Mouse (Mus musculus) forebrain, embryonic 14.5 days (tissue): ENCODE data around the gene Megf8. TPM values are rescaled to one million over a fixed set of nuclear protein-coding genes. Genes with fewer than 3 reads are reported as not detected.

Experiments
- ATAC-seq: fragments of 200-750 bp; cut with Nextera tagmentation; 2 replicates; pipeline ENCODE4 v1.8.0; 2017; ENCODE audit warnings: mild to moderate bottlenecking, moderate library complexity
- DNase-seq: peaks from one replicate; pipeline ENCODE4 v3.0.0-alpha.2; 2015; ENCODE audit warnings: low spot score
- H3K27ac ChIP-seq: fragments of 300-500 bp; sonication (generic); 2 replicates; pipeline ENCODE4 v1.5.1; 2014; ENCODE audit warnings: low read depth, mild to moderate bottlenecking, control low read depth, low read length, moderate library complexity
- H3K27me3 ChIP-seq: fragments of 300-500 bp; sonication (generic); replicated peaks from 2 replicates; pipeline ENCODE4 v1.6.1; 2014; ENCODE audit warnings: low read length, control low read depth, mixed read lengths; ENCODE audit not compliant: control insufficient read depth, insufficient read depth
- H3K36me3 ChIP-seq: fragments of 300-500 bp; sonication (generic); 2 replicates; pipeline ENCODE4 v1.6.1; 2014; ENCODE audit warnings: low read length, control low read depth; ENCODE audit not compliant: control insufficient read depth, insufficient read depth
- H3K4me1 ChIP-seq: fragments of 300-500 bp; sonication (generic); 2 replicates; pipeline ENCODE4 v1.6.1; 2014; ENCODE audit warnings: antibody characterized with exemption, low read length, control low read depth; ENCODE audit not compliant: control insufficient read depth, insufficient read depth
- H3K4me2 ChIP-seq: fragments of 300-500 bp; sonication (generic); 2 replicates; pipeline ENCODE4 v1.6.1; 2014; ENCODE audit warnings: mild to moderate bottlenecking, control low read depth, low read length
- H3K4me3 ChIP-seq: fragments of 300-500 bp; sonication (generic); 2 replicates; pipeline ENCODE4 v1.5.1; 2014; ENCODE audit warnings: low read depth, low read length, control low read depth
- H3K9ac ChIP-seq: fragments of 300-500 bp; sonication (generic); 2 replicates; pipeline ENCODE4 v1.6.1; 2014; ENCODE audit warnings: mild to moderate bottlenecking, low read length, control low read depth, moderate library complexity
- H3K9me3 ChIP-seq: fragments of 300-500 bp; sonication (generic); replicated peaks from 2 replicates; pipeline ENCODE4 v1.6.1; 2016; ENCODE audit warnings: low read length, control low read depth, mixed read lengths; ENCODE audit not compliant: control insufficient read depth
- WGBS: fragments of 180-500 bp; shearing (Covaris S2); extraction: QIAGEN DNeasy Blood & Tissue Kit; methylation state at CpG from one replicate; pipeline ENCODE4 v1.1.7; 2014; 5-methylcytosine and 5-hydroxymethylcytosine counted together
- polyA plus RNA-seq: library from polyadenylated mRNA; unstranded; fragments of >200 nt; fragmentation: Nextera tagmentation; extraction: Ambion mirVana; gene quantifications from 2 replicates; pipeline ENCODE4 v1.2.1, GENCODE M21; 2014

Megf8 gene
- polyA plus RNA-seq, 1 experiment from 2014 or later = 13.3 TPM

- Histone ChIP-seq H3K27ac (0 out of 2 replicates have a peak overlapping the region, but pooled peaks have one; percentile 46), H3K4me3 (peak overlapping the region; percentile 85), H3K9ac (peak overlapping the region; percentile 88), H3K9me3 (no peaks in the 10 kb centered on the region), H3K36me3 (peaks cover 45% of the 10 kb centered on the region), H3K4me2 (peak overlapping the region; percentile 89), H3K4me1 (peaks cover 36% of the 10 kb centered on the region), H3K27me3 (no peaks in the 10 kb centered on the region)
- DNase-seq (no peak), ATAC-seq (no peak)
- 69% methylated on average over 2 of the region's 2 CpGs for WGBS
Measured at GRCm38 (mm10) chr7:25284171-25284570, 32.8 kb upstream of the Megf8 start.

GRCm38 (mm10) chr7:25284766-25285165 lies 32.2 kb upstream of the Megf8 start:
- DNase-seq = peak; percentile 39
- Histone ChIP-seq H3K4me3 (peak overlapping the region; percentile 85), H3K36me3 (peaks cover 51% of the 10 kb centered on the region), H3K27me3 (no peaks in the 10 kb centered on the region), H3K4me1 (peaks cover 33% of the 10 kb centered on the region), H3K4me2 (peak overlapping the region; percentile 89), H3K27ac (no peak overlapping the region), H3K9ac (peak overlapping the region; percentile 88), H3K9me3 (no peaks in the 10 kb centered on the region)
- no peak for ATAC-seq
- 50% methylated on average over 5 of the region's 5 CpGs for WGBS

GRCm38 (mm10) chr7:25285511-25286238 lies 31.3 kb upstream of the Megf8 start:
- ATAC-seq (no peak), DNase-seq (no peak)
- no peak overlapping the region; the same call in 1 of the 2 replicates for H3K9ac ChIP-seq
- H3K4me3 ChIP-seq = no peak overlapping the region
- H3K9me3 ChIP-seq = no peaks in the 10 kb centered on the region
- peaks cover 24% of the 10 kb centered on the region for H3K4me1 ChIP-seq
- H3K27me3 ChIP-seq = no peaks in the 10 kb centered on the region
- WGBS = 82% methylated on average over 20 of the region's 20 CpGs
- no peak overlapping the region for H3K4me2 ChIP-seq
- H3K27ac ChIP-seq = no peak overlapping the region
- peaks cover 60% of the 10 kb centered on the region for H3K36me3 ChIP-seq

GRCm38 (mm10) chr7:25286989-25287388 lies 30.0 kb upstream of the Megf8 start:
- Histone ChIP-seq H3K4me1 (peaks cover 15% of the 10 kb centered on the region), H3K4me2 (no peak overlapping the region), H3K9ac (no peak overlapping the region), H3K4me3 (no peak overlapping the region), H3K27ac (no peak overlapping the region), H3K9me3 (no peaks in the 10 kb centered on the region), H3K27me3 (no peaks in the 10 kb centered on the region), H3K36me3 (peaks cover 74% of the 10 kb centered on the region)
- DNase-seq = no peak
- 79% methylated on average over 8 of the region's 8 CpGs for WGBS
- ATAC-seq = no peak

GRCm38 (mm10) chr7:25288011-25288410 lies 29.0 kb upstream of the Megf8 start:
- Histone ChIP-seq H3K4me2 (no peak overlapping the region), H3K4me1 (peaks cover 15% of the 10 kb centered on the region), H3K4me3 (no peak overlapping the region), H3K27me3 (no peaks in the 10 kb centered on the region), H3K9ac (no peak overlapping the region), H3K36me3 (peaks cover 84% of the 10 kb centered on the region), H3K27ac (no peak overlapping the region), H3K9me3 (no peaks in the 10 kb centered on the region)
- no peak for DNase-seq
- ATAC-seq = no peak
- WGBS = 93% methylated on average over 12 of the region's 12 CpGs

GRCm38 (mm10) chr7:25288721-25289120 lies 28.2 kb upstream of the Megf8 start:
- Histone ChIP-seq H3K4me3 (no peak overlapping the region), H3K27ac (no peak overlapping the region), H3K9me3 (no peaks in the 10 kb centered on the region), H3K36me3 (peaks cover 91% of the 10 kb centered on the region), H3K27me3 (no peaks in the 10 kb centered on the region), H3K4me2 (no peak overlapping the region), H3K9ac (no peak overlapping the region), H3K4me1 (peaks cover 12% of the 10 kb centered on the region)
- WGBS = 98% methylated on average over 3 of the region's 3 CpGs
- no peak for DNase-seq
- no peak for ATAC-seq

GRCm38 (mm10) chr7:25289925-25290324 lies 27.0 kb upstream of the Megf8 start:
- WGBS = 100% methylated on average over 3 of the region's 3 CpGs
- Histone ChIP-seq H3K9me3 (no peaks in the 10 kb centered on the region), H3K9ac (no peak overlapping the region), H3K36me3 (peaks cover 100% of the 10 kb centered on the region), H3K4me2 (no peak overlapping the region), H3K4me1 (peaks cover under 1% of the 10 kb centered on the region; the same call in 1 of the 2 replicates), H3K27me3 (no peaks in the 10 kb centered on the region), H3K27ac (no peak overlapping the region), H3K4me3 (no peak overlapping the region)
- no peak for DNase-seq
- ATAC-seq = no peak

- Histone ChIP-seq H3K9me3 (no peaks in the 10 kb centered on the region), H3K4me1 (no peaks in the 10 kb centered on the region), H3K27me3 (no peaks in the 10 kb centered on the region), H3K9ac (no peak overlapping the region; the same call in 1 of the 2 replicates), H3K36me3 (peaks cover 100% of the 10 kb centered on the region), H3K4me2 (no peak overlapping the region), H3K4me3 (no peak overlapping the region), H3K27ac (no peak overlapping the region)
- WGBS = 89% methylated on average over 1 of the region's 1 CpGs
- no peak for DNase-seq
- ATAC-seq = no peak
Measured at GRCm38 (mm10) chr7:25290463-25290862, 26.5 kb upstream of the Megf8 start.

- 81% methylated on average over 2 of the region's 2 CpGs for WGBS
- H3K27ac ChIP-seq = no peak overlapping the region; the same call in 1 of the 2 replicates
- peak; percentile 57 for DNase-seq
Measured at GRCm38 (mm10) chr7:25290911-25291310, 26.1 kb upstream of the Megf8 start.

More at GRCm38 (mm10) chr7:25290911-25291310, 26.1 kb upstream of the Megf8 start:
- Histone ChIP-seq H3K36me3 (peaks cover 100% of the 10 kb centered on the region), H3K9ac (no peak overlapping the region; the same call in 1 of the 2 replicates), H3K27me3 (no peaks in the 10 kb centered on the region), H3K4me3 (no peak overlapping the region), H3K9me3 (no peaks in the 10 kb centered on the region), H3K4me1 (peaks cover under 1% of the 10 kb centered on the region; the same call in 1 of the 2 replicates), H3K4me2 (no peak overlapping the region)
- ATAC-seq = 0 out of 2 replicates have a peak, but pooled peaks have one; percentile 13
